Mouse (Mus musculus) limb, embryonic 15.5 days (tissue): ENCODE data around the gene Ptms. TPM values are rescaled to one million over a fixed set of nuclear protein-coding genes. Genes with fewer than 3 reads are reported as not detected.
"Not testable (repeated sequence)": the region's sequence is repeated elsewhere in the genome, so short reads cannot be mapped to it uniquely, and the experiment has no call there.

Experiments
- ATAC-seq: fragments of 200-750 bp; cut with Nextera tagmentation; 2 replicates; pipeline ENCODE4 v1.8.0; 2017; ENCODE audit warnings: low read depth, moderate TSS enrichment; ENCODE audit not compliant: insufficient number of reproducible peaks, low FRiP score, low TSS enrichment
- H3K27ac ChIP-seq: fragments of 300-500 bp; sonication (generic); 2 replicates; pipeline ENCODE4 v1.5.1; 2015; ENCODE audit warnings: moderate library complexity, mild to moderate bottlenecking, inconsistent platforms
- H3K27me3 ChIP-seq: fragments of 300-500 bp; sonication (generic); 2 replicates; pipeline ENCODE4 v1.6.1; 2015; ENCODE audit warnings: inconsistent platforms
- H3K36me3 ChIP-seq: fragments of 300-500 bp; sonication (generic); 2 replicates; pipeline ENCODE4 v1.6.1; 2015; ENCODE audit warnings: inconsistent platforms
- H3K4me1 ChIP-seq: fragments of 300-500 bp; sonication (generic); 2 replicates; pipeline ENCODE4 v1.6.1; 2015; ENCODE audit warnings: inconsistent platforms
- H3K4me2 ChIP-seq: fragments of 300-500 bp; sonication (generic); 2 replicates; pipeline ENCODE4 v1.6.1; 2015; ENCODE audit warnings: mild to moderate bottlenecking, inconsistent platforms
- H3K4me3 ChIP-seq: fragments of 300-500 bp; sonication (generic); 2 replicates; pipeline ENCODE4 v1.5.1; 2015; ENCODE audit warnings: mild to moderate bottlenecking, inconsistent platforms
- H3K9ac ChIP-seq: fragments of 300-500 bp; sonication (generic); 2 replicates; pipeline ENCODE4 v1.6.1; 2015; ENCODE audit warnings: inconsistent platforms
- H3K9me3 ChIP-seq: fragments of 300-500 bp; sonication (generic); 2 replicates; pipeline ENCODE4 v1.6.1; 2016; ENCODE audit warnings: inconsistent platforms
- WGBS: fragments of 180-500 bp; shearing (Covaris S2); methylation state at CpG from one replicate; pipeline ENCODE4 v1.1.7; 2015; 5-methylcytosine and 5-hydroxymethylcytosine counted together
- polyA plus RNA-seq: library from polyadenylated mRNA; unstranded; fragments of >200 nt; fragmentation: Nextera tagmentation; extraction: Ambion mirVana; gene quantifications from 2 replicates; pipeline ENCODE4 v1.2.1, GENCODE M21; 2015

Gene Ptms
- polyA plus RNA-seq, 1 experiment from 2014 or later, result 331 TPM

DNA sequence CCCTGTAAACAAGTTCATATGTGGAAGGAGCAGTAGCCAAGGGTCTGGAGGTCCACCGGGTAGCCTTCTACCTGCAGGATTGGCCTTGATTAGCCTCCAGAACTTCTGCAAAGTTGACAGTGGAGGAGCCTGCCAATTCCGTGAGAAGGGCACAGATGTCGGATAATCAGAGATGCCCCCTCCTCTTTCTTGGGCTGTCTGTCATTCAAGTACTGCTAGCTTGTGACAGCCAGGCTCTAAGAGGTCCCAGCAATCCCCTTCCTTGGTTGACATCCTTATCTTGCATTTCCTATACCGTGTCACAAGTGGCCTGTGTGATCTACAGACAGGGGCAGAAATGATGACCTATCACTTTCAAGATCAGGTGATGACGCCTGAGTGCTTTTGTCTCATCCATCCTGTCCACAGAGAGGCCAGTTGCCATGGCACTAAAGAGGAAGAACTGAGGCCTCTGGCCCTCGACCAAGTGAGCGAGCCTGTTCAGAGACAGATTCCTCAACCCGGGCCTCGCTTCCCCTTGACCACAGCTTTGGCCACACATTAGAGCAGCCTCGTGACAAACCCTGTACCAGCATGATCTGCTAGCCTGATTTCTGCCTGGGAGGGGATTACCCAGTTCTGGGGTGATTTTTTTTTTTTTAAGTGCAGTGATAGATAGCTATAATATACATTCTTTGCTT is 19.0 kb downstream of the Ptms start:
- Histone ChIP-seq H3K27me3 (no peaks in the 10 kb centered on the region), H3K9me3 (no peaks in the 10 kb centered on the region), H3K4me2 (no peak overlapping the region), H3K27ac (no peak overlapping the region), H3K4me3 (no peak overlapping the region), H3K4me1 (peaks cover 12% of the 10 kb centered on the region), H3K36me3 (no peaks in the 10 kb centered on the region), H3K9ac (no peak overlapping the region)
- 63% methylated on average over 10 of the region's 10 CpGs for WGBS
- ATAC-seq, result no peak

DNA sequence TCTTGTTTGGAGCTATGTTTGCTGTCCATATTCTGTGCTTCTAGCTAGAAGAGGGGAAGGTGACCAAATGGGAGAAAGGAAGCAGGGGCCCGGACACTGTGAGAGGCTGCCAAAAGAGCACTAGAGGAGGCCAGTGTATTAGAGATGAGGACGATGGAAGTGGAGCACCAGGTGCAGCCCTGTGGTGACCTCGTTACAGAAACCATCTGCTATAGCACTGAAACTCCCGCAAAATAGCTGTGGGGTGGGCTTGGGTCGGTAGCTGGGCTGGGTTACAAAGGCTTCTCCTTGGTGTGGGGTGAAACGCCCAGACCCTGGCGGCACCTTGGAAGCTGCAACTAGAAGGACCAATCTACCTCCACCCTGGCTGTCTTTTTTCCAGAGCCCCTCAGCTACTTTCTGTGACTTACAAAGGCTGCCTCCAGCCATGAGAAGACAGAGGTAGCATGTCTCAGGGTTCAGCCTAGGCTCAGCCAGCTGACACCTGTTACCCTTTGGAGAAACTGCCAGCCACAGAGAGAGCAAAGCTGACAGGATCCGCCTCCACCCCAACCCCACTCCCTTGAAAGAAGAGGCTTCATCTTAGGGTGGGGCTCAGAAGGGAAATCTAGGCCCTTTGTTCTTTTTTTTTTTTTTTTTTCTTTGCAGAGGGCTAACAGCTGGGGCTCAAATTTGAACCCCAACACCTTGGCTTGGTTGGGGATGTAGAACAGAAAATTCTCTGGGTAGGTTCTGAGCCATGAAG is 19.7 kb downstream of the Ptms start:
- H3K9ac ChIP-seq, result no peak overlapping the region
- no peak overlapping the region for H3K4me2 ChIP-seq
- no peak overlapping the region for H3K4me3 ChIP-seq
- no peaks in the 10 kb centered on the region for H3K36me3 ChIP-seq
- H3K4me1 ChIP-seq, result peaks cover 9% of the 10 kb centered on the region
- no peak overlapping the region for H3K27ac ChIP-seq
- H3K27me3 ChIP-seq, result no peaks in the 10 kb centered on the region
- 42% methylated on average over 8 of the region's 8 CpGs for WGBS
- no peak for ATAC-seq
- no peaks in the 10 kb centered on the region for H3K9me3 ChIP-seq

GRCm38 (mm10) chr6:124898359-124898758 is 21.5 kb downstream of the Ptms start:
- Histone ChIP-seq H3K4me2 (no peak overlapping the region), H3K4me1 (no peaks in the 10 kb centered on the region), H3K4me3 (no peak overlapping the region), H3K9ac (no peak overlapping the region), H3K9me3 (no peaks in the 10 kb centered on the region), H3K36me3 (no peaks in the 10 kb centered on the region), H3K27ac (no peak overlapping the region), H3K27me3 (no peaks in the 10 kb centered on the region)
- WGBS, result 48% methylated on average over 3 of the region's 3 CpGs
- ATAC-seq, result no peak

DNA sequence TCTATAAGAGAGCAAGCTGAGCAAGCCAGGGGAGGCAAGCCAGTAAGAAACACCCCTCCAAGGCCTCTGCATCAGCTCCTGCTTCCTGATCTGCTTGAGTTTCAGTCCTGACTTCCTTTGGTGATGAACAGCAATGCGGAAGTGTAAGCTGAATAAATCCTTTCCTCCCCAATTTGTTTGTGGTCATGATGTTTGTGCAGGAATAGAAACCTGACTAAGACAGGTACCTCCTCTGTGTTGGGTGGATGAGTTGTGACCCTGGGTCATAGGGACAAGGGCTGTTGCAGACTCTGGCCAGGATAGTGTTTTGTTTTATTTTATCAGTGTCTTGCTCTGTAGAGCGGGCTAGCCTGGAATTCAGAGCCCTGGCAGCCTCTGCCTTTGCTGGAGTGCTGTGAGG is 25.8 kb downstream of the Ptms start:
- H3K36me3 ChIP-seq, H3K27ac ChIP-seq, H3K27me3 ChIP-seq, ATAC-seq, H3K9me3 ChIP-seq, H3K4me3 ChIP-seq, H3K4me1 ChIP-seq, H3K4me2 ChIP-seq, H3K9ac ChIP-seq: not testable (repeated sequence)
- WGBS, result 91% methylated on average over 2 of the region's 2 CpGs

DNA sequence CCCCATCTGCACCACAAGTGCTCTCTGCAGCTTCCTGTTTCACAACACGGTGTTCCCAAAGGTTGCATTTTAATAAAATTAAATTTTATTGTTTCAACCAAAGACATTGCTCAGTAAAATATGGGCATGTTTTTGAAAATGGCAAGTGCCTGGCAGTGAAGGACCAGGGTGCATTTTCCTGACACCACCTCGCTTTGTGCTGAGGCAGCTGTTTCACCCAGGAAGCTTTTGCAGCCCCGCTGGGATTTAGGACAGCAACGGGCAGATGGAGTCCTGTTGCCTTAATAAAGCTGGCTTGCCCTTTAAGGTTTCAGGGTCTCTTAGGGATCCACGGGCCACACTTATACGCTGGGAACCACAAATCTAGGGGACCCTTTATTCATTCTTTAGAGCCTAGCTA is 28.9 kb downstream of the Ptms start:
- no peaks in the 10 kb centered on the region for H3K27me3 ChIP-seq
- no peak overlapping the region for H3K9ac ChIP-seq
- H3K36me3 ChIP-seq, result no peaks in the 10 kb centered on the region
- WGBS, result 51% methylated on average over 6 of the region's 6 CpGs
- no peak for ATAC-seq
- no peak overlapping the region for H3K4me2 ChIP-seq
- no peak overlapping the region for H3K4me3 ChIP-seq
- H3K27ac ChIP-seq, result no peak overlapping the region
- no peaks in the 10 kb centered on the region for H3K4me1 ChIP-seq
- no peaks in the 10 kb centered on the region for H3K9me3 ChIP-seq

- Histone ChIP-seq H3K27ac (no peak overlapping the region), H3K4me1 (0 out of 2 replicates have a peak, but pooled peaks cover 4% of the 10 kb centered on the region), H3K4me2 (no peak overlapping the region), H3K9me3 (no peaks in the 10 kb centered on the region), H3K27me3 (no peaks in the 10 kb centered on the region), H3K4me3 (no peak overlapping the region), H3K36me3 (no peaks in the 10 kb centered on the region), H3K9ac (no peak overlapping the region)
- ATAC-seq, result no peak
- 87% methylated on average over 6 of the region's 6 CpGs for WGBS
Observed at GRCm38 (mm10) chr6:124888555-124889125, 31.3 kb downstream of the Ptms start.

GRCm38 (mm10) chr6:124887986-124888385 is 31.9 kb downstream of the Ptms start, which contains the start of gene Cd4:
Gene Cd4 (minus strand): TSS chr6:124888221.
- 78% methylated on average over 9 of the region's 9 CpGs for WGBS
- no peak within 1 kb of the TSS for H3K4me3 ChIP-seq
- no peak for ATAC-seq

DNA sequence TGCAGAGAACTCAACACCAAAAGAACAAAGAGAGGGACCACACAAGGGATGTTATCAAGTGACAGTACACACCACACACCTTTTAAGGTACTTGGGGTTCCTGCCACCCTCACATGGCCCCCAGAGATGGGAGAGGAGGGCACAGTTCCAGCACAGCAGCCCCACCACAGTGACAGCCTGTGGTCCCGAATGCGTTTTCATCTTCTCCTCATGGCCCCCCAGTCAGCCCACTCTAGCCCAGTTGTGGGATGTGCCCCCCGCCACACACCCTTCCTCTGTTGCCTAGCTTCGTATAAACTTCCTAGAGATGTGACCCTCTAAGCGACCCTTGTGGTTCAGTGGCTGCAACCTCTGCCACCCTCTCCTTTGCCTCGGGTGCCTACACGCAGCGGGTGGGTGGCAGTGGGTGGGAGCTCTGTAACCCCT is 33.9 kb downstream of the Ptms start:
- no peaks in the 10 kb centered on the region for H3K9me3 ChIP-seq
- no peak overlapping the region for H3K4me3 ChIP-seq
- H3K9ac ChIP-seq, result no peak overlapping the region
- H3K27ac ChIP-seq, result no peak overlapping the region
- 0 out of 2 replicates have a peak, but pooled peaks cover 4% of the 10 kb centered on the region for H3K4me1 ChIP-seq
- WGBS, result 87% methylated on average over 8 of the region's 8 CpGs
- no peak overlapping the region for H3K4me2 ChIP-seq
- H3K36me3 ChIP-seq, result no peaks in the 10 kb centered on the region
- no peak for ATAC-seq
- H3K27me3 ChIP-seq, result no peaks in the 10 kb centered on the region

More at GRCm38 (mm10) chr6:124887986-124888385, 31.9 kb downstream of the Ptms start, which contains the start of gene Cd4:
- no peaks in the 10 kb centered on the region for H3K36me3 ChIP-seq
- H3K27me3 ChIP-seq, result no peaks in the 10 kb centered on the region
- no peaks in the 10 kb centered on the region for H3K9me3 ChIP-seq
- H3K27ac ChIP-seq, result no peak within 1 kb of the TSS
- H3K4me2 ChIP-seq, result no peak within 1 kb of the TSS
- H3K4me1 ChIP-seq, result 0 out of 2 replicates have a peak, but pooled peaks cover 4% of the 10 kb centered on the region
- H3K9ac ChIP-seq, result no peak within 1 kb of the TSS

DNA sequence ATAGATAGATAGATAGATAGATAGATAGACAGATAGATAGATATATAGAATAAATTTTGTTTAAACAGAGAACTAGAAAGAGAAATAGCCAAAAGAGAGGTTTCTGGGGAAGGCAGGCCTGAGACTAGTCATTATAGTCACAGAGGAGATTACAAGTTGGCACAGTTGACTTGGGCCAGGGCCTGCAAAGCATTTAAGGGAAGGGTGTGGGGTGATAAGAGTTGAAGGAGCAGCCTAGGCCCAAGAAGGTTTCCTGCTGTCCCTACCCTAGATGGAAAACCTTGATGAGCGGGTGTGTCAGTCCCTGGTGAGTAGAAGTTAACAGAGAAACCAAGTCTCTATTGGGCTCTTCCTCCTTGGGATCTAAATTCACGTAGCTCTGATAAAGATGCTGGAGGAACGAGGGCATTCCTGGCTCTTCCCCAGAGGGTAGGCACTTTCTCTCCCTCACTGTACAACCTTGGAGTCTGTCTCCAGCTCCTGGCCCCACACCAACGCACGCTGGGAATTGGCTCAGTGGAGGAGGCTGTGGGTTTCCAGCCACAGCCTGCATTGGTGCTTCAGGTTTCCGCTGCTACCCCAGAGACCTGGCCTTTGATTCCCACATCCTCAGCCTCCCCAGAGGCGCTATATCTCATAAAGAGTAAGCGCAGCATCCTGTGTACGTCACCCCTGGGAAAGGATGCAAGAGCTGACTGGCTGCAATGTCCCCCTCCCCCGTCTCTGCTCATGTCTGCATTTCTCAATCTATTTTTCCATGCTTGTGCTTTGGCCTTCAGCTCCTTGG is 35.0 kb downstream of the Ptms start:
- Histone ChIP-seq H3K27ac (no peak overlapping the region), H3K9ac (no peak overlapping the region), H3K4me2 (no peak overlapping the region), H3K9me3 (no peaks in the 10 kb centered on the region), H3K36me3 (no peaks in the 10 kb centered on the region), H3K4me3 (no peak overlapping the region), H3K4me1 (0 out of 2 replicates have a peak, but pooled peaks cover 4% of the 10 kb centered on the region), H3K27me3 (no peaks in the 10 kb centered on the region)
- 58% methylated on average over 10 of the region's 10 CpGs for WGBS
- no peak for ATAC-seq

DNA sequence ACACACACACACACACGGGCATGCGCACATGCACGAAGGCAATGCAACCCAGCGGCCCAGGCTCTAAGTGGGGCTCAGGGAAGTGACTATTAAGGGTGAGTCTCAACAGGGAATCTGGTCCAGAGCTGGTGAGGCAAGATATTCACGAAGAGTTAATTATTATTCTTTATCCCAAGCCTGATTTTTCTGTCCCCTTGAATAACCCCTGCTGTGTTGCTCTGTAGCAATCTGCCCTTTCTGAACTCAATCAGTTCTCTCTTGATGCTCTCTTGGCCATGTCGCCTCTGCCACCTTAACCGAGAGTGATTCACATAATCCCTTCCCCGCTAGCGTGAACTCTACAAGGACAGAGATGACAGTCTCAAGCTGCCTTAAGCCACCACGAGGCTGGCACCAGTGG is 36.6 kb downstream of the Ptms start:
- H3K36me3 ChIP-seq, result no peaks in the 10 kb centered on the region
- no peak for ATAC-seq
- 0 out of 2 replicates have a peak, but pooled peaks cover 4% of the 10 kb centered on the region for H3K4me1 ChIP-seq
- H3K9ac ChIP-seq, result no peak overlapping the region
- no peaks in the 10 kb centered on the region for H3K27me3 ChIP-seq
- H3K4me2 ChIP-seq, result no peak overlapping the region
- WGBS, result 81% methylated on average over 10 of the region's 10 CpGs
- no peak overlapping the region for H3K27ac ChIP-seq
- no peaks in the 10 kb centered on the region for H3K9me3 ChIP-seq
- H3K4me3 ChIP-seq, result no peak overlapping the region

GRCm38 (mm10) chr6:124881821-124882220 is 38.1 kb downstream of the Ptms start:
- ATAC-seq, result no peak
- Histone ChIP-seq H3K4me1 (0 out of 2 replicates have a peak, but pooled peaks cover 4% of the 10 kb centered on the region), H3K27me3 (no peaks in the 10 kb centered on the region), H3K4me3 (no peak overlapping the region), H3K36me3 (no peaks in the 10 kb centered on the region), H3K4me2 (no peak overlapping the region), H3K27ac (no peak overlapping the region), H3K9me3 (no peaks in the 10 kb centered on the region), H3K9ac (no peak overlapping the region)
- WGBS, result 92% methylated on average over 9 of the region's 9 CpGs
